Mouse (Mus musculus) liver, postnatal 0 days (tissue): ENCODE data around the gene Plxnb1.

Experiments used
- CTCF ChIP-seq: sonication (generic); IDR thresholded peaks from 2 replicates; pipeline ENCODE4 v1.5.1; 2016; ENCODE audit warnings: antibody characterized with exemption, low read depth
- EP300 ChIP-seq: IDR thresholded peaks from 2 replicates; pipeline ENCODE4 v1.6.1; 2016; ENCODE audit warnings: antibody characterized with exemption, low read depth, mild to moderate bottlenecking

DNA sequence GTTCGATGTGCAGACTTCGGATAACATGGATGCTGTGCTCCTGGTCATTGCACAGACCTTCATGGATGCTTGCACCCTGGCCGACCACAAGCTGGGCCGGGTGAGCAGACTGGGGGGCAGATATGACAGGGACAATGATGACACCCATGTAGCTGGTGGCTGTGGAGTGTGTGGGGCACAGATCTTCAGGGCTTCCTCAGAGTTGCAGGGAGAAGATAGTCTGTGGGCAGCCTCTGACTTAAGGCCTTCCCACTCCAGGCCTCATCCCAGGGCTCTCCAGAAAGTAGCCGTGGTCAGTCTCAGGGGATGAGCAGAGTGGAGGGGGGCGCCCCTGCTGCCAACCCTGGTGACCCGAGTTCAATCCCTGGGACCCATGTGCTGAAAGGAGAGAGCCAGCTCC is 19.7 kb downstream of the Plxnb1 start:
- TF ChIP-seq CTCF (no peak), EP300 (no peak)
